Mouse (Mus musculus): ENCODE results near the gene Atp9a. TPM values are rescaled to one million over a fixed set of nuclear protein-coding genes. Genes with fewer than 3 reads are reported as not detected.

The Atp9a gene
- polyA plus RNA-seq, 1 experiment = 29.9 TPM

DNA sequence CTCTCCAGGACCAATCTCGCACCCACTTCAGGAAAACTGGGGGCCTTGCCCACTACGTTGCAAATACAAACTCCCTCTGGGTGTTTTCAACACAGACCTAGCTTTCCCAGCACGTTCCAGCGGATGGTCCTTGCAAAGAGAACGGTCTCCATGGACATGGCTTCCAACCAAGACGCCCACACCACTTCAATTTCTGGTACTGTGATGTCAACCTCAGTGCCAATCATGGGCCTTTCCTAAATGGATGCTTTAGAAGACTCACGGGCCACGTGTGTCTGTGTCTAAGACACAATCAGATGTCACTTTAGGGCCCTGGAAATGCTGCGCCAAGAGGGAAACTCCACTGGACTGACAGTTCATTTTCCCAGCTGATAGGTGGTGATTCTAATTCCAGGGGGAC lies 60.7 kb downstream of the Atp9a start:
- Histone ChIP-seq H3K27me3 (ENCODE audit: control insufficient read depth, insufficient read depth, low read length) (no peaks in the 10 kb centered on the region), H3K4me3 (ENCODE audit: control insufficient read depth, insufficient read depth, low read length) (no peak overlapping the region), H3K27ac (ENCODE audit: control insufficient read depth, insufficient read depth, low read length) (no peak overlapping the region), H3K4me1 (replicated peaks; ENCODE audit: control insufficient read depth, insufficient read depth, low read length) (peaks cover 4% of the 10 kb centered on the region; the same call in 1 of the 2 replicates), H3K36me3 (ENCODE audit: control insufficient read depth, insufficient read depth, low read length) (no peaks in the 10 kb centered on the region)
- 97% methylated on average over 9 of the region's 9 CpGs for WGBS
- TF ChIP-seq CTCF (IDR thresholded peaks at IDR 0.05; ENCODE audit: borderline replicate concordance, control insufficient read depth, extremely low read depth, insufficient read depth, low read length, poor library complexity) = no peak
- DNase-seq = no peak

GRCm38 (mm10) chr2:168679381-168680199 lies 62.6 kb downstream of the Atp9a start:
- WGBS = 91% methylated on average over 19 of the region's 19 CpGs
- Histone ChIP-seq H3K4me1 (replicated peaks; ENCODE audit: control insufficient read depth, insufficient read depth, low read length) (peaks cover 4% of the 10 kb centered on the region; the same call in 1 of the 2 replicates), H3K27ac (ENCODE audit: control insufficient read depth, insufficient read depth, low read length) (no peak overlapping the region), H3K36me3 (ENCODE audit: control insufficient read depth, insufficient read depth, low read length) (no peaks in the 10 kb centered on the region), H3K4me3 (ENCODE audit: control insufficient read depth, insufficient read depth, low read length) (no peak overlapping the region), H3K27me3 (ENCODE audit: control insufficient read depth, insufficient read depth, low read length) (no peaks in the 10 kb centered on the region)
- no peak for TF ChIP-seq CTCF (IDR thresholded peaks at IDR 0.05; ENCODE audit: borderline replicate concordance, control insufficient read depth, extremely low read depth, insufficient read depth, low read length, poor library complexity)
- TF ChIP-seq POLR2A (IDR thresholded peaks at IDR 0.05; ENCODE audit: control insufficient read depth, extremely low read depth, insufficient read depth, low read length, poor library complexity) = no peak
- DNase-seq = no peak

DNA sequence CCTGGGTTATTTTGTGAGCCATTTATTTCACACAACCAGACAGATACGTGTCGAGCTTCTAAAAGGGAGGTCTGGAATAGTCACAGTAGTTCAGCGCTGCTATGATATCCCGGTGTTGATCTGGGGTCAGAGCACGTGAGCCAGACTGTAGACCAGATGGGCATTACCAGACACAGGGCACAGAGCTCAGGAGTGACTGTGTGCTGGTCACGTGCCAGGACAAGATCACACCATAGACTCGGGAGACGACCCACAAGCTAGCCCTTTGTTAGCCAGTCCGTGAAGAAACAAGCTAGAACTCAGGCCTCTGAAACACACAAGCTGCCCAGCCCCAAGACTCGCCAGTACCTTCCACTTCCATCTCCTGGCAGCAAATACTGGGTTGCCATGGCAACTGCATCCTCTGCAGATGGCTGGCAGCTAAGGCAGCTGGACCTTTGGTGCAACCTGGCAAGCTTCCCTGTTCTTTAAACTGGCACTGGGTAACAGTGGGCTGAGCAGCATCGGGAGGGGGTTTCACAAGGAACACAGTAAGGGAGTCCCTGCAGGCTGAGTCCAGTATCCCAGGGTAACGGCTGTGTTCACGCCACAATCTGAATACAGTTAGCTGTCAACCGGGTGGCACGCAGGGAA lies 63.4 kb downstream of the Atp9a start:
- TF ChIP-seq CTCF (IDR thresholded peaks at IDR 0.05; ENCODE audit: borderline replicate concordance, control insufficient read depth, extremely low read depth, insufficient read depth, low read length, poor library complexity) (no peak), POLR2A (IDR thresholded peaks at IDR 0.05; ENCODE audit: control insufficient read depth, extremely low read depth, insufficient read depth, low read length, poor library complexity) (no peak)
- no peak for DNase-seq
- Histone ChIP-seq H3K4me1 (replicated peaks; ENCODE audit: control insufficient read depth, insufficient read depth, low read length) (peaks cover 4% of the 10 kb centered on the region; the same call in 1 of the 2 replicates), H3K36me3 (ENCODE audit: control insufficient read depth, insufficient read depth, low read length) (no peaks in the 10 kb centered on the region), H3K27ac (ENCODE audit: control insufficient read depth, insufficient read depth, low read length) (no peak overlapping the region), H3K27me3 (ENCODE audit: control insufficient read depth, insufficient read depth, low read length) (no peaks in the 10 kb centered on the region), H3K4me3 (ENCODE audit: control insufficient read depth, insufficient read depth, low read length) (no peak overlapping the region)
- 93% methylated on average over 15 of the region's 15 CpGs for WGBS

- H3K4me3 ChIP-seq (ENCODE audit: control insufficient read depth, insufficient read depth, low read length) = no peak overlapping the region
- no peaks in the 10 kb centered on the region for H3K4me1 ChIP-seq (replicated peaks; ENCODE audit: control insufficient read depth, insufficient read depth, low read length)
- DNase-seq = no peak
- WGBS = 86% methylated on average over 9 of the region's 9 CpGs
- H3K27ac ChIP-seq (ENCODE audit: control insufficient read depth, insufficient read depth, low read length) = no peak overlapping the region
- TF ChIP-seq CTCF (IDR thresholded peaks at IDR 0.05; ENCODE audit: borderline replicate concordance, control insufficient read depth, extremely low read depth, insufficient read depth, low read length, poor library complexity) (no peak), POLR2A (IDR thresholded peaks at IDR 0.05; ENCODE audit: control insufficient read depth, extremely low read depth, insufficient read depth, low read length, poor library complexity) (no peak)
- no peaks in the 10 kb centered on the region for H3K36me3 ChIP-seq (ENCODE audit: control insufficient read depth, insufficient read depth, low read length)
- H3K27me3 ChIP-seq (ENCODE audit: control insufficient read depth, insufficient read depth, low read length) = no peaks in the 10 kb centered on the region
Measured at GRCm38 (mm10) chr2:168677650-168678049, 64.6 kb downstream of the Atp9a start.

GRCm38 (mm10) chr2:168671724-168672123 lies 70.5 kb downstream of the Atp9a start:
- no peak overlapping the region for H3K4me3 ChIP-seq (ENCODE audit: control insufficient read depth, insufficient read depth, low read length)
- DNase-seq = no peak
- no peaks in the 10 kb centered on the region for H3K36me3 ChIP-seq (ENCODE audit: control insufficient read depth, insufficient read depth, low read length)
- H3K4me1 ChIP-seq (replicated peaks; ENCODE audit: control insufficient read depth, insufficient read depth, low read length) = no peaks in the 10 kb centered on the region
- H3K27me3 ChIP-seq (ENCODE audit: control insufficient read depth, insufficient read depth, low read length) = no peaks in the 10 kb centered on the region
- no peak overlapping the region for H3K27ac ChIP-seq (ENCODE audit: control insufficient read depth, insufficient read depth, low read length)
- TF ChIP-seq POLR2A (IDR thresholded peaks at IDR 0.05; ENCODE audit: control insufficient read depth, extremely low read depth, insufficient read depth, low read length, poor library complexity) (no peak), CTCF (IDR thresholded peaks at IDR 0.05; ENCODE audit: borderline replicate concordance, control insufficient read depth, extremely low read depth, insufficient read depth, low read length, poor library complexity) (no peak)
- 96% methylated on average over 9 of the region's 9 CpGs for WGBS

DNA sequence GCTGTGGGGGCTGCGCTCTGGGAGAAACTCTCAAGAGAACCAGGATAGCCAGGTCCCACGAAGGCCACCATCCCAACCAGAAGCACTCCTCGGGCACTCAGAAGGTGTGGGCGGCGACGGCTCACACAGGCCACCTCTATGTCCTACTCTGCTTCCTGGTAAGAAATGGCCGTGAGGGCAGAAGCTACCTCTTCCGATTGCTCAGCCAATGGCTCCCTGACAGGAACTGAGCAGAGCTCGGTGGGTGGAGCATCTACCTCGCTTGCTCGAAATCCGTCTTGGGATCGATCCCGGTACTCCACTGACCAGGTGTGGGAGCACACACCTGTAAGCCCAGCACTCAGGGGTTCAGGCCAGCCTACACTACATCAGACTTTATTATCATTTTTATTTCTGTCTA lies 72.0 kb downstream of the Atp9a start:
- Histone ChIP-seq H3K4me1 (replicated peaks; ENCODE audit: control insufficient read depth, insufficient read depth, low read length) (no peaks in the 10 kb centered on the region), H3K27me3 (ENCODE audit: control insufficient read depth, insufficient read depth, low read length) (no peaks in the 10 kb centered on the region), H3K4me3 (ENCODE audit: control insufficient read depth, insufficient read depth, low read length) (no peak overlapping the region), H3K36me3 (ENCODE audit: control insufficient read depth, insufficient read depth, low read length) (no peaks in the 10 kb centered on the region), H3K27ac (ENCODE audit: control insufficient read depth, insufficient read depth, low read length) (no peak overlapping the region)
- DNase-seq = no peak
- TF ChIP-seq CTCF (IDR thresholded peaks at IDR 0.05; ENCODE audit: borderline replicate concordance, control insufficient read depth, extremely low read depth, insufficient read depth, low read length, poor library complexity) (no peak), POLR2A (IDR thresholded peaks at IDR 0.05; ENCODE audit: control insufficient read depth, extremely low read depth, insufficient read depth, low read length, poor library complexity) (no peak)
- 96% methylated on average over 14 of the region's 14 CpGs for WGBS

All from thymus, adult 2 months (tissue).